14 mouse cellular contexts compared by ENCODE assay signal in the genomic region with DNA sequence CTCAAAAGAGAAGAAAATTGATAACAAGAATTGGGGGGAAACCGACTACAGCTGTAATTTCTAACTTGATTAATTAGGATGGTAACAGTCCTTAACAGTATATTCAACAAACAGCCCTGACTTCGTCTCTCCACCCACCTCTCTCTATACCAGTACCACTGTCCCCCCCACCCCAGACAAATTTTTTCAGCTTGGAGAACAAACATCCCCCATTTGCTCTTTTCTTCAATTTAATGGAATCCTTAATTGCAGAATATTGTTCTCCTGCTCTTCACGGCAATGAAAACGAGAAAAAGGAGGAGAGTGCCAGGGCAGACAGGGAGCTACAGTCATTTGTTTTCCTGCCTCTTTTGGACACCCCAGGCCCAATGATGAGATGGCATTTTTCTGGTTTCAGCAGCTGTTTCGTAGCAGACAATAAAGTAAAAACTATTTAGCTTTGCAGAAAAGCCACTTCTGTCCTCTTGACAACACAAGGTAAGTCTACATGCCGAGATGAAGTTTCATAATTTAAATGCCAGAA.
"Had no signal": no experiment of that assay in that cellular context is flagged by ENCODE, and none has a peak within 500 bp of the region (broad histone marks: within the 10 kb centered on the region; RNA-seq: fewer than 3 reads in every experiment).

No protein-coding gene starts in this region.

- H3K27me3 ChIP-seq: limb, embryonic 13.5 days; neural tube, embryonic 15.5 days; stomach, embryonic 15.5 days had no signal

- H3K36me3 ChIP-seq: limb, embryonic 13.5 days; midbrain, embryonic 10.5 days; neural tube, embryonic 15.5 days; stomach, embryonic 15.5 days had no signal

- H3K9ac ChIP-seq: limb, embryonic 13.5 days; liver, embryonic 14.5 days; neural tube, embryonic 15.5 days; stomach, embryonic 15.5 days had no signal

- H3K4me1 ChIP-seq: limb, embryonic 13.5 days; neural tube, embryonic 15.5 days; stomach, embryonic 15.5 days had no signal

- H3K9me3 ChIP-seq: limb, embryonic 13.5 days; midbrain, embryonic 10.5 days; neural tube, embryonic 15.5 days; stomach, embryonic 15.5 days had no signal

- H3K4me2 ChIP-seq: limb, embryonic 13.5 days; neural tube, embryonic 15.5 days; stomach, embryonic 15.5 days had no signal

- H3K4me3 ChIP-seq: limb, embryonic 13.5 days; midbrain, embryonic 10.5 days; myocyte; neural tube, embryonic 15.5 days; stomach, embryonic 15.5 days had no signal

- H3K27ac ChIP-seq: kidney, postnatal 0 days; limb, embryonic 13.5 days; liver, embryonic 14.5 days; midbrain, embryonic 10.5 days; neural tube, embryonic 15.5 days; stomach, embryonic 15.5 days had no signal

- DNase-seq: kidney, adult 9 months; kidney, postnatal 36 days; left cerebral cortex, postnatal 4 days; lung, adult 18-20 months; right cerebral cortex, postnatal 14 days; thymus, adult 2 months; thymus, postnatal 25 days had no signal
